Mouse (Mus musculus) kidney, postnatal 25 days (tissue): ENCODE measurements around the gene Gm20738.
"Not testable (repeated sequence)": the region's sequence is repeated elsewhere in the genome, so short reads cannot be mapped to it uniquely, and the experiment has no call there.

Experiments used
- DNase-seq, 2 experiments: peaks; one replicate each; pipeline ENCODE4 v3.0.0; 2021; ENCODE audit warnings: mixed read lengths in 2 of 2

Gene Gm20738

GRCm38 (mm10) chrY:37957511-37957910 lies at the start of gene Gm20738:
Gene Gm20738 (plus strand): TSS chrY:37957811.
- DNase-seq, result not testable (repeated sequence)
